Mouse (Mus musculus) bone marrow, adult 2 months (tissue): ENCODE measurements around the gene Tmem132b. TPM values are rescaled to one million over a fixed set of nuclear protein-coding genes. Genes with fewer than 3 reads are reported as not detected.
A peak's percentile ranks its signal among the peaks of the same experiment; 100 is the strongest.

ENCODE experiments used
- H3K27ac ChIP-seq: fragments of 200-500 bp; 2 replicates; pipeline ENCODE4 v1.5.1; 2012; ENCODE audit warnings: low read depth, mild to moderate bottlenecking, control low read depth, inconsistent platforms, low read length; ENCODE audit not compliant: control insufficient read depth, poor library complexity, insufficient read depth
- H3K4me1 ChIP-seq: fragments of 200-500 bp; 2 replicates; pipeline ENCODE4 v1.6.1; 2011; ENCODE audit warnings: low read length; ENCODE audit not compliant: control insufficient read depth, insufficient read depth
- H3K4me3 ChIP-seq: fragments of 200-500 bp; replicated peaks from 2 replicates; pipeline ENCODE3; 2011; ENCODE audit warnings: mild to moderate bottlenecking, low read depth, low read length, control low read depth; ENCODE audit not compliant: control insufficient read depth
- CTCF ChIP-seq: fragments of 200-500 bp; IDR thresholded peaks from 2 replicates; pipeline ENCODE4 v1.5.1; 2011; ENCODE audit warnings: low read length, control low read depth; ENCODE audit not compliant: control insufficient read depth, insufficient read depth
- POLR2A ChIP-seq: fragments of 200-500 bp; IDR thresholded peaks from 2 replicates; pipeline ENCODE4 v1.6.1; 2011; ENCODE audit warnings: low read depth, mild to moderate bottlenecking, control low read depth, low read length, borderline replicate concordance; ENCODE audit not compliant: control insufficient read depth
- WGBS: fragments of 180-500 bp; shearing (Covaris S2); methylation state at CpG from one replicate; pipeline ENCODE4 v1.1.7; 2018; 5-methylcytosine and 5-hydroxymethylcytosine counted together
- polyA plus RNA-seq: library from polyadenylated mRNA; stranded (reverse); fragments of >200 nt; gene quantifications from 2 replicates; pipeline ENCODE4 v1.2.4, GENCODE M21; 2011; ENCODE audit warnings: low replicate concordance; ENCODE audit not compliant: missing spikeins, insufficient read depth, insufficient read length

Tmem132b gene
- polyA plus RNA-seq, 1 experiment, result not detected

- WGBS, result 85% methylated on average over 11 of the region's 11 CpGs
Observed at GRCm38 (mm10) chr5:125504692-125505091, 26.9 kb upstream of the Tmem132b start.

GRCm38 (mm10) chr5:125505968-125506367 is 25.6 kb upstream of the Tmem132b start:
- Histone ChIP-seq H3K4me3 (no peak overlapping the region), H3K27ac (no peak overlapping the region), H3K4me1 (peaks cover 1% of the 10 kb centered on the region; the same call in 1 of the 2 replicates)
- TF ChIP-seq CTCF (no peak), POLR2A (no peak)
- 90% methylated on average over 15 of the region's 15 CpGs for WGBS

More at GRCm38 (mm10) chr5:125504692-125505091, 26.9 kb upstream of the Tmem132b start:
- TF ChIP-seq CTCF (no peak), POLR2A (no peak)
- H3K4me3 ChIP-seq, result no peak overlapping the region
- H3K27ac ChIP-seq, result no peak overlapping the region
- H3K4me1 ChIP-seq, result peaks cover 1% of the 10 kb centered on the region; the same call in 1 of the 2 replicates

- H3K4me1 ChIP-seq, result peaks cover 1% of the 10 kb centered on the region; the same call in 1 of the 2 replicates
- WGBS, result 94% methylated on average over 9 of the region's 9 CpGs
- 0 out of 2 replicates have a peak, but pooled peaks have one; percentile 20 for TF ChIP-seq CTCF
- TF ChIP-seq POLR2A, result no peak
- H3K27ac ChIP-seq, result no peak overlapping the region
- no peak overlapping the region for H3K4me3 ChIP-seq
Observed at GRCm38 (mm10) chr5:125507582-125507981, 24.0 kb upstream of the Tmem132b start.

- no peak overlapping the region for H3K4me3 ChIP-seq
- no peak overlapping the region for H3K27ac ChIP-seq
- WGBS, result 91% methylated on average over 10 of the region's 10 CpGs
- TF ChIP-seq CTCF (no peak), POLR2A (no peak)
- peaks cover 1% of the 10 kb centered on the region; the same call in 1 of the 2 replicates for H3K4me1 ChIP-seq
Observed at GRCm38 (mm10) chr5:125508006-125508405, 23.6 kb upstream of the Tmem132b start.

- Histone ChIP-seq H3K4me3 (no peak overlapping the region), H3K27ac (no peak overlapping the region), H3K4me1 (no peaks in the 10 kb centered on the region)
- 58% methylated on average over 5 of the region's 5 CpGs for WGBS
- TF ChIP-seq CTCF, result peak; percentile 94
- TF ChIP-seq POLR2A, result no peak
Observed at GRCm38 (mm10) chr5:125509541-125509940, 22.0 kb upstream of the Tmem132b start.

- 90% methylated on average over 12 of the region's 12 CpGs for WGBS
- Histone ChIP-seq H3K27ac (no peak overlapping the region), H3K4me1 (no peaks in the 10 kb centered on the region), H3K4me3 (no peak overlapping the region)
- no peak for TF ChIP-seq POLR2A
- TF ChIP-seq CTCF, result no peak
Observed at GRCm38 (mm10) chr5:125515006-125515405, 16.6 kb upstream of the Tmem132b start.

GRCm38 (mm10) chr5:125518640-125519039 is 12.9 kb upstream of the Tmem132b start:
- H3K4me1 ChIP-seq, result peaks cover 3% of the 10 kb centered on the region; the same call in 1 of the 2 replicates
- no peak overlapping the region for H3K4me3 ChIP-seq
- H3K27ac ChIP-seq, result no peak overlapping the region
- TF ChIP-seq POLR2A (no peak), CTCF (peak; percentile 61)
- 79% methylated on average over 5 of the region's 5 CpGs for WGBS

- TF ChIP-seq POLR2A (no peak), CTCF (no peak)
- 1% methylated on average over 15 of the region's 15 CpGs for WGBS
- Histone ChIP-seq H3K4me3 (peak overlapping the region; percentile 57), H3K27ac (peak overlapping the region; percentile 11; the same call in 1 of the 2 replicates), H3K4me1 (peaks cover 3% of the 10 kb centered on the region; the same call in 1 of the 2 replicates)
Observed at GRCm38 (mm10) chr5:125520930-125521590, 10.5 kb upstream of the Tmem132b start.
